Mouse (Mus musculus) granulocyte monocyte progenitor cell, adult 5-6 weeks (primary cell): ENCODE measurements around the gene Kif3b. TPM values are rescaled to one million over a fixed set of nuclear protein-coding genes. Genes with fewer than 3 reads are reported as not detected.
"Not testable (repeated sequence)": the region's sequence is repeated elsewhere in the genome, so short reads cannot be mapped to it uniquely, and the experiment has no call there.

Experiments
- ATAC-seq: replicated peaks from 2 replicates; pipeline ENCODE4 v1.8.0; 2016; ENCODE audit warnings: mild to moderate bottlenecking, moderate TSS enrichment, inconsistent platforms; ENCODE audit not compliant: poor library complexity, severe bottlenecking
- total RNA-seq, 2 experiments: library from RNA; stranded (forward) in 1 of 2; stranded (reverse) in 1 of 2; fragments of 200-712, 200-1000 nt in 1 of 2; fragments of >200 nt in 1 of 2; fragmentation: Nextera tagmentation in 1 of 2; gene quantifications; 2 replicates each; pipeline ENCODE4 v1.2.3; 2014 to 2017

The Kif3b gene
- 6.9 and 7.7 TPM in 2 replicates for total RNA-seq (2014; fragmentation: Nextera tagmentation)
- 9.1 and 11.3 TPM in 2 replicates for total RNA-seq (2017)

GRCm38 (mm10) chr2:153290938-153291928 is at the start of gene Kif3b:
Kif3b (plus strand) TSS chr2:153291413.
- peak; percentile 94 for ATAC-seq

DNA sequence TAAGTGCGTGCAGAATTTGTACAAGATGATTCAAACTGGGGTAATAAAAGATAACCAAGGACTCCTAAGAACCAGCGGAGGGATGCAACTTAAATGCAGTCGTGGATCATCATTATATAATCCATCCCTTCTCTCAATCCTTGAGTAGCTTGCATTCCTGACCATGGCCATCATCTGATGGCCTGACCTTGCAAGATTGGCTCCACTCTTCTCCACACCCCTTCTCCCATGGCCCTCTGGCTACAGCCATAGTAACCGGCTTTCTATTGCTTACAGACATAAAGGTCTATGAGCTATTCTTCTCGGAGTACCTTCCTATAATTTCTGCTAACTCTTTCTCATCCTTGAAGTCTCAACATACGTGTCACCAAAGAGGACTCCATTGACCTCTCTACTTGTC is 49.1 kb upstream of the Kif3b start:
- ATAC-seq: no peak

GRCm38 (mm10) chr2:153249751-153250150 is 41.5 kb upstream of the Kif3b start:
- ATAC-seq: peak; percentile 65

- no peak for ATAC-seq
Observed at GRCm38 (mm10) chr2:153256604-153257003, 34.6 kb upstream of the Kif3b start.

DNA sequence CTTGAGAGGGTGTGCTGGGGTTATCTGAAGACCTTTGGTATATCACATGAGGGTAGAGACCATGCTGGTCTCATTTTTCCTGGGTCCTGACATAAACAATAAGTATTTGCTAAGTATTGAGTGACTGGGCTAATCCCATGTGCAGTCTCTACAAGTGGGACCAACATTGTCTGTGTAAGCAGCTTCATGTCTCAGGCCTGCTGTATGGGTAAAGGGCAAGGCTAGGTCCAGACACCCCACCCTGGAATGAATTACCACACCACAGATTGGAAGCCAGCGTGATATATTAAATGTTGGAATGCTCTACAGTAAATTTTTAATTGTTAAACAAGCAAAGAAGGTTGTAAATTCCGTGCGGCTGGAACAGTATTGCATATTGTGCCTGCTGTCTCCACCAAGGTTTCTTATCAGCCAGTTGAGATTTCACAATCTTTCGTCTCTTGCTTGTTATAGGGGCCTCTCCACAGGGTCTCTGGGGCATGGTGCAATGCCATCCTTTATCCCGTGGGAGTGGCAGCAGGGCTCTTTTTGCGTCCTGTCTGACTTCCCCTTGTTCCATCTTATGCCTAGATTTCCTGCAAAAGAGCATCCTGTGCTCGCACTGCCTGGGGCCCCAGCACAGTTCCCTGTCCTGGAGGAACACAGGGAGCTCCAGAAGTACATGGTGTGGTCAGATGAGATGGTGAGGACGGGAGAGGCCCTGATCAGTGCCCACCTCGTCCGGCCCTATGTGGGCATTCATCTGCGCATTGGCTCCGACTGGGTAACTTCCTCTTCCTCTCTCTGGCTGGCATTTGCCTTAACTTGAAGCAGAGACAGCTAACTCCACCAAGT is 32.0 kb upstream of the Kif3b start:
- peak; percentile 87 for ATAC-seq

DNA sequence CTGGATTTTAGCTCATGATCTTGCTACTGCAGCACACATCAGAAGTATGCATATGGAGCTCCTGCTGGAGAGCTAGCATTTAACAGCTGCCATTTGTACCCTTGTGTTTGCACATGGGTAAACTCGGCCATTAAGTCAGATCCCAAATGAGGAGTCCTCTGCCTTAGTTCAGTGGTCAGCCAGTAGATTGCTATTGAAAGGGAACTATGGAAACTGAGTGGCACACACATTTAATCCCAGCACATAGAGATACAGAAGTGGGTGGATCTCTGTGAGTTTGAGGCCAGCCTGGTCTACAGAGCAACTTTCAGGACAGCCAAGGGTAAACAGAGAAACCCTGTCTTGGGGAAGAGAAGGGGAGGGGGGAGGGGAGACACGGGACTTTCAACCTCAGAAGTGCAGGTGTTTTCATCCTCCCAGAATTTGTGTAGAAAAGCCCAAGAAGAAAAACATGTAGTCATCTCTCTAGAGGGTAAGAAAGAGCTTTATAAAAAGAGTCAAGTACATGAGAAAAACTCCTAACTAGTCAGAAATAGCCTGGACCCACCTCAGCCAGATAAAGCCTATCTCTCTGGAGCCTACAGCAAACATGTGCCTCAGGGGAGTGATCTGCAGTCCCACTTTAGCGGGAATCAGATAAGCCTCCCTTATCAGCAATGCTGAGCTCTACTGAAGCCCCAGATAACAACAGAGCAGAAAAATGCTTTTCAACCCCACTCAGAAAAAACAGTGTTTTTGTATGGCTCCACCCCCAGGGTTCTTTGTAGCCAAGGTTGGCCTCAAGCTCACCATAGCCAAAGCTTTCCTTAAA is 31.1 kb upstream of the Kif3b start:
- ATAC-seq: peak; percentile 17; the same call in 1 of the 2 replicates

DNA sequence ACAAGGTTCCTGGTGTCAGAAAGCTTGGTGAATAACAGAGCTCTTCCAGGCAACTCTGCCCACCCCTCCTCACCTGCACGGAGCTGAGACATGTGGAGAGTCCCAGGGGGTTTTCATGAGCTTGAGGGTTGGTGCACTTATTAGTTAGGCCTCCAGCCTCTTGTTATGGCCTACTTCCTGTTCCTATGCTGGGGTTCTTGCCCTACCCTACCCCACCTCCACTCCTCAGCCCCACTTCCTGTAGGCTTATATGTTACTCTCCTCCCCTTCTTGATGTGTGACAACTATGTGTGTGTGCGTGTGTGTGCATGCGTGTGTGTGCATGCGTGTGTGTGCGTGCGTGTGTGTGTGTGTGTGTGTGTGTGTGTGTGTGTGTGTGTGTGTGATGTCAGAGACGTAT is 28.2 kb upstream of the Kif3b start:
- peak; percentile 40 for ATAC-seq

DNA sequence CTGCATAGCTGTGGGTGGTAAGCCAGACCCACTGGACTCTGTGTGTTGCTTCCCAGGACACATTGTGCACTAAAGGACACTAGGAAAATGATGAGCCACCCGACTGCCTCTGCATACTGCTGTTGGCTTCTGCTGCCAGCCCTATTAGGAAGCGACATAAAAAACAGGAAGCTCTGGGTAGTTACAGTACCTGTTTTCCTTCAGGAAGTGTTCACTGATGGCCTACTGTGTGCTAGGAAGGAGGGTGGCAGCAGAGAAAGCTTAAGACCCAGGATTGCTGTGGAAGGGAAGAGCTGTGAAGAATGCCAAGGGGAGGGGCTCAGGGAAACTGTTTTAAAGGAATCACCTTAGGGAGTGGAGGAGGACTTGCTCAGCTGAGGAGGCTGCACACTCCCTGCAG is 23.9 kb upstream of the Kif3b start:
- peak; percentile 29; the same call in 1 of the 2 replicates for ATAC-seq

- ATAC-seq: peak; percentile 61
Observed at GRCm38 (mm10) chr2:153270231-153270915, 20.8 kb upstream of the Kif3b start.

DNA sequence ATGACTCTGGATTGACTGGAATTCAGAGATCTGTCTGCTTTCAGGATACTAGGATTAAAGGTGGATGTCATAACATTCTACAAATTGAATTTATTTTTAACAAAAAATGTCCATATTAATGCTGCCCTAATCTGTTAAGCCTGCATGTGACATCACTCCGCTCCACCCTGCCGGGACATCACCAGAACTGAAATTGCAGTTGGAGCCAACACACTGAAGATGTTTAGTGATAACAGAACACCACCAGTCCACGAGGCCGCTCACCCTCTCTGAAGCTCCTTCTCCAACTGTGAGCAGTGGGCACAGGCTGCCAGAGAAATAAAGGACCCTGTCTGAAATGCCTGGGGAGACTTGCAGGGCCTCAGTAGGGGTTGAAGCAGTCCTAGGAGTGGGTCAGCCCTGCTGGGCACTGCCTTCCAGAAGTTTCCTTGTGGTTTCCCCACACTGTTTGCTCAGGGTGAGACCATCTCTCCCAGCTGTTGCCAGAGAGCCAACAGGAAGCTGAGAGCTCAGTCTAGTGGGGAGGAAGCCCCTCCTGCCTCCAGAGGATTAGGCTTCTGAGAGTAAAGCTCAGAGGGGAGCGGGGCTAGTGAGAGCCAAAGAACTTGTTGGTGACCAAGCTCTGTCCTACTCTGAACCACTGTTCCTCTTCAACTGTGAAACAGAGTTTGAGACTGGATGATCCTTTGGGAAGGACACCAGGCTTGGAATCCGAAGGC is 16.9 kb upstream of the Kif3b start:
- ATAC-seq: peak; percentile 68

DNA sequence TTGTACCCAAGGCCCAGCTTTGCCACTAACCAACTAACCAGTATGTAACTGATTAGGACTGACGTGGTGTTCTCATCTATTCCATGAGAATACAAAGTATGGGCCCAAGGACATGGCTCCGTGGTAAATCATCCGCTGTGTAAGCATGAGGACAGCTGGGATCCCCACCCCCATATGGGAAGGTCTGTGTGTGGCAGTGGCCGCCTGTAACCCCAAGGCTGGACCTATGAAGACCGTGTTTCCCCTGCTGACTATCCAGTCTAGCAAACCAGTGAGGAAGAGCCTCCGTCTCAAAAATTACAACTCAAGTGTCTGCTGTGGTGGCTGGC is 16.3 kb upstream of the Kif3b start:
- ATAC-seq: no peak

DNA sequence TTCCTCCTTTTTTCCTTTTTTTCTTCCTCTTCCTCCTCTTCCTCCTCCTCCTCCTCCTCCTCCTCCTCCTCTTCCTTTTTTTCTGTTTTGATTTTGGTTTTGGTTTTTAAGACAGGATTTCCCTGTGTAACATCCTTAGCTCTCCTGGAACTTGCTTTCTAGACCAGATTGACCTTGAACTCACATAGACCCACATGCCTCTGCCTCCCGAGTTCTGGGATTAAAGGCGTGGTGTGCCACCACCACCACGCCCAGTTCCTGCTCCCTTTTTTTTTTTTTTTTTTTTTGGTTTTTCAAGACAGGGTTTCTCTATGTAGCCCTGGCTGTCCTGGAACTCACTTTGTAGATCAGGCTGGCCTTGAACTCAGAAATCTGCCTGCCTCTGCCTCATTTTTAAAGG is 15.6 kb upstream of the Kif3b start:
- ATAC-seq: not testable (repeated sequence)

GRCm38 (mm10) chr2:153276440-153276839 is 14.8 kb upstream of the Kif3b start:
- no peak for ATAC-seq

GRCm38 (mm10) chr2:153276846-153277245 is 14.4 kb upstream of the Kif3b start:
- not testable (repeated sequence) for ATAC-seq

- no peak for ATAC-seq
Observed at GRCm38 (mm10) chr2:153278357-153278756, 12.9 kb upstream of the Kif3b start.

DNA sequence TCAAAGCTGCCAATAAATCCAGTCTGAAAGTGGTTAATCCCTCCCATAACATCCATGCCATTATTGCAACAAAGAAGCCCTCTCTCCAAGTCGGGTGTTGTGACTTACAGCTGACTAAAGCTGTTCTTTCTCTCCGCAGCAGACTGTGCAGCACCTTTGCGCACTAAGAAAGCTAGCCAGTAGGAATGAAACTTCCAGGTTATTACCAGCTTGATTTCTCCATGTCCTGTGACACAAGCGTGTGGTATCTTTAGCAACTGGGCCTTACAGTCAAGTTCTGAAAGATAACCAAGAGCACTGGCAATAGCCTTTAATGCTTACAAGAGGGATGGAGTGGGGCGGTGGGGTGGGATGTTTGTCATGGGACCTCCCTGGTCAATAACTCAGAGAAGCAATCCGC is 7.3 kb upstream of the Kif3b start:
- peak; percentile 57; the same call in 1 of the 2 replicates for ATAC-seq

DNA sequence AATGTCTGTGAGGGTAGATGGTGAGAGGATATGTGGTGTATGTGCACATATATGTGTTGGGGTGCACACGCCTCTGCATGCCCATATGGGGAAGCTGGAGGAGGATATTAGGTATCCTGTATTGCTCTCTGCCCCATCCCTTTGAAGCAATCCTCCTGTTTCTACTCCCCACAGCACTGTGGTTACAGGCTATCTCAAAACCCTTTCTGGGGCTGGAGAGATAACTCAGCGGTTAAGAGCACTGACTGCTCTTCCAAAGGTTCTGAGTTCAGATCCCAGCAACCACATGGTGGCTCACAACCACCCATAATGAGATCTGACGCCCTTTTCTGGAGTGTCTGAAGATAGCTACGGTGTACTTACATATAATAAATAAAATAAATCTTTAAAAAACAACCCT is 4.7 kb upstream of the Kif3b start:
- ATAC-seq: no peak

- no peak for ATAC-seq
Observed at GRCm38 (mm10) chr2:153287835-153288234, 3.4 kb upstream of the Kif3b start.

DNA sequence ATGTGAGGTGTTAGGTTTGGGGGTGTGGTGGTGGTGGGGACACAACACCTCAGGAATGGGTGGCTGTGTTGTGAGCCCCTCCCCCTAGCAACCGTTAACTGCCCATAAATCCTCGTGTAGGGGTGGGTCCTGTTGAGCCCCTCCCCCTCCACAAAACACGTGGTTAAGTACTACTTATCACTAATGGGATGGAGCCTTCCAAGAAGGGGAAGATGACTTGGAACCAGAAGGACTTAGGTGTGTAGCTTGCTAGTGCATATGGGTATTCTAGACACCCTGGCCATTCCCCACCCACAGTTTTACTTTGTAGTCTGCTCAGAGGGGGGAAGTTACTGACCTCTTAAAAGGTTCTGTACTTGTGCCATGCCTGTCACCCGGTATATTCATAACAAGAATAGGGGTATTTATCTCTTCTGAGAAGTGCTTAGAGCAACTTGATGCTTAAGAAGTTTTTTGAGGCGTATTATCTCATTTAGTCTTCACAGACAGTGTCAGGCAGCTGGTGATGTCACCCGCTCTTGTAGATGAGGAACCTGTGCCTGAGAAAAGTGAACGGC is 1.2 kb downstream of the Kif3b start:
- ATAC-seq: peak; percentile 47
